Mouse (Mus musculus) limb, embryonic 14.5 days (tissue): ENCODE data around the gene Atg4d. TPM values are rescaled to one million over a fixed set of nuclear protein-coding genes. Genes with fewer than 3 reads are reported as not detected.
"Not testable (repeated sequence)": the region's sequence is repeated elsewhere in the genome, so short reads cannot be mapped to it uniquely, and the experiment has no call there.

ENCODE experiments used
- ATAC-seq: fragments of 200-750 bp; cut with Nextera tagmentation; 2 replicates; pipeline ENCODE4 v1.8.0; 2017; ENCODE audit warnings: low read depth, moderate number of reproducible peaks, moderate TSS enrichment; ENCODE audit not compliant: low FRiP score
- DNase-seq: peaks from one replicate; pipeline ENCODE4 v3.0.0-alpha.2; 2015; ENCODE audit warnings: low spot score
- H3K27ac ChIP-seq: fragments of 300-500 bp; sonication (generic); replicated peaks from 2 replicates; pipeline ENCODE4 v1.5.1; 2014; ENCODE audit warnings: low read depth, mild to moderate bottlenecking, low read length, moderate library complexity, mixed read lengths
- H3K27me3 ChIP-seq: fragments of 300-500 bp; sonication (generic); 2 replicates; pipeline ENCODE4 v1.6.1; 2014; ENCODE audit warnings: low read length, mixed read lengths; ENCODE audit not compliant: control insufficient read depth, insufficient read depth
- H3K36me3 ChIP-seq: fragments of 300-500 bp; sonication (generic); 2 replicates; pipeline ENCODE4 v1.6.1; 2014; ENCODE audit warnings: mild to moderate bottlenecking, low read length, moderate library complexity, mixed read lengths; ENCODE audit not compliant: control insufficient read depth, insufficient read depth
- H3K4me1 ChIP-seq: fragments of 300-500 bp; sonication (generic); 2 replicates; pipeline ENCODE4 v1.6.1; 2014; ENCODE audit warnings: antibody characterized with exemption, low read length, mixed read lengths; ENCODE audit not compliant: control insufficient read depth, insufficient read depth
- H3K4me2 ChIP-seq: fragments of 300-500 bp; sonication (generic); replicated peaks from 2 replicates; pipeline ENCODE4 v1.6.1; 2014; ENCODE audit warnings: low read depth, mild to moderate bottlenecking, low read length, moderate library complexity; ENCODE audit not compliant: severe bottlenecking
- H3K4me3 ChIP-seq: fragments of 300-500 bp; sonication (generic); replicated peaks from 2 replicates; pipeline ENCODE4 v1.5.1; 2014; ENCODE audit warnings: low read length
- H3K9ac ChIP-seq: fragments of 300-500 bp; sonication (generic); 2 replicates; pipeline ENCODE4 v1.6.1; 2014; ENCODE audit warnings: mild to moderate bottlenecking, low read depth, low read length, moderate library complexity; ENCODE audit not compliant: severe bottlenecking
- H3K9me3 ChIP-seq: fragments of 300-500 bp; sonication (generic); 2 replicates; pipeline ENCODE4 v1.6.1; 2016; ENCODE audit warnings: low read length; ENCODE audit not compliant: control insufficient read depth
- POLR2A ChIP-seq: fragments of 200-500 bp; IDR thresholded peaks from 2 replicates; pipeline ENCODE4 v1.8.0; 2012; ENCODE audit warnings: inconsistent platforms, mild to moderate bottlenecking, moderate library complexity, borderline replicate concordance; ENCODE audit not compliant: insufficient read depth, insufficient read length; ENCODE audit errors: extremely low read depth
- WGBS: fragments of 180-500 bp; shearing (Covaris S2); extraction: QIAGEN DNeasy Blood & Tissue Kit; methylation state at CpG from one replicate; pipeline ENCODE4 v1.1.7; 2014; 5-methylcytosine and 5-hydroxymethylcytosine counted together
- polyA plus RNA-seq, 2 experiments: library from polyadenylated mRNA; depleted of rRNA in 1 of 2; stranded (reverse) in 1 of 2; unstranded in 1 of 2; fragments of >200 nt; fragmentation: Nextera tagmentation in 1 of 2; extraction: Ambion mirVana in 1 of 2; gene quantifications; 2 replicates each; pipeline versions ENCODE4 v1.2.1 to v1.2.3; 2012 to 2014

Atg4d gene
- polyA plus RNA-seq, 2 experiments = 26.9 to 31.6 TPM

DNA sequence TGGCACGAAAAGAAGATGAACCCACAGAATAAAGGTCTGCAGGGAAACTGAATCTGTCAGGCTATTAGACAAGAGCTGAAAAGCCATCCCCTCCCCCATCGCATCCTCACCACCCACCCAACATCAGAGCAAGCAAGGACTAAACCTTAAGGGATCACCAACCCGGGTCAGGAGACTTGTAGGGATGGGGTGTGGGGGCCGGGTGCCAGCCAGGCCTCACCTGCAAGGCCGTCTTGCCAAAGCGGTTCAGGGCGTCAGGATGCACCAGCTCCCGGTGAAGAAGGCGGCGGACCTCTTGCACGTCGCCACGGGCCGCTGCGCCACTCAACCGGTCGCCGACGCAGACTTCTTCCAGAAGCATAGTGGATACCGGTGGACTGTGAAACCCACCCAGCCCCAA is 25.5 kb downstream of the Atg4d start:
- Histone ChIP-seq H3K27me3 (no peaks in the 10 kb centered on the region), H3K9me3 (no peaks in the 10 kb centered on the region), H3K4me3 (peak overlapping the region; percentile 77), H3K4me1 (peaks cover 33% of the 10 kb centered on the region), H3K9ac (peak overlapping the region; percentile 71), H3K27ac (peak overlapping the region; percentile 61), H3K36me3 (0 out of 2 replicates have a peak, but pooled peaks cover 2% of the 10 kb centered on the region), H3K4me2 (peak overlapping the region; percentile 70)
- no peak for TF ChIP-seq POLR2A
- under 1% methylated on average over 17 of the region's 20 CpGs for WGBS
- ATAC-seq (no peak), DNase-seq (peak; percentile 31)

DNA sequence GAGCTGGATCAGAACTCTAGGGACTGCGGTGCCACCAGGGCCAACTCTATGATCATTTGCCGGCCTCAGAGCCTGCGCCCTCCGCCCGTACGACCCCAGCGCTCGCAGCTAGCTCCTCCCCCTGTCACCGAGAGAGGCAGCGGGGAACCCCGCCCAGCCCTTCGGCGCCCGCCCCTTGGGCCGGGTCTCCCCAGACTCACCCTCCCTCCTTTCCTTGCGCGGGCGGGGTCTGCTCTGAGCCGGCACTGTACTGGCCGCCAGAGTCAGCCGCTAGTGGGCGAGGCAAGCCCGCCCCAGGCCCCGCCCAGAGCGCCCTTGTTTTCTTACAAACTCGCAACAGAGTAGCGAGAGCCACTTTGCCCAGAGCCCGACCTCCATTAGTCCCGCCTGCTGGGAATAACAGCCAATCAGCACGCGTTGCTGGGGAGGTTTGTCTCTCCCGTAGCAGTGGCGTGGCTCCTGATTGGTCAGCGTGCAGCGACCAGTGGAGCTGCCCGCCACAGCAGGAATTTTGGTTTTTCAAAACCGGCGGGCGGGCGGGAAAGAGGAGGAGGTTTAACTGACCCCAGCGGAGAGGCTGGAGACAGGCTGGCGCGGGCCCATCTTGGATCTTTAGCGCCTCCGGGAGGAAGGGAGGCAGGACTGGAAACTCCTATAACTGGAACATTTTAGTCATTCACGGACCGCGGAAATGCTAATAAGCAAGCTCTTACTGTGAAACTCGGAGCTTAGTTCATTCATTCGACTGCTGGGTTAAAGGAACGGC is 26.1 kb downstream of the Atg4d start, which contains the start of gene Cdkn2d:
TSS of gene Cdkn2d (minus strand) at position 386 of the 766 bp plus-strand sequence.
- peak; percentile 100 for DNase-seq
- peak within 1 kb of the TSS; percentile 77 for H3K4me3 ChIP-seq
- H3K9ac ChIP-seq = peak within 1 kb of the TSS; percentile 71
- H3K9me3 ChIP-seq = no peaks in the 10 kb centered on the region
- peak; percentile 30; the same call in 1 of the 2 replicates for TF ChIP-seq POLR2A
- H3K4me1 ChIP-seq = peaks cover 35% of the 10 kb centered on the region
- H3K36me3 ChIP-seq = no peaks in the 10 kb centered on the region
- peak; percentile 95 for ATAC-seq
- no peaks in the 10 kb centered on the region for H3K27me3 ChIP-seq
- under 1% methylated on average over 48 of the region's 51 CpGs for WGBS
- peak within 1 kb of the TSS; percentile 70 for H3K4me2 ChIP-seq
- peak within 1 kb of the TSS; percentile 77 for H3K27ac ChIP-seq

DNA sequence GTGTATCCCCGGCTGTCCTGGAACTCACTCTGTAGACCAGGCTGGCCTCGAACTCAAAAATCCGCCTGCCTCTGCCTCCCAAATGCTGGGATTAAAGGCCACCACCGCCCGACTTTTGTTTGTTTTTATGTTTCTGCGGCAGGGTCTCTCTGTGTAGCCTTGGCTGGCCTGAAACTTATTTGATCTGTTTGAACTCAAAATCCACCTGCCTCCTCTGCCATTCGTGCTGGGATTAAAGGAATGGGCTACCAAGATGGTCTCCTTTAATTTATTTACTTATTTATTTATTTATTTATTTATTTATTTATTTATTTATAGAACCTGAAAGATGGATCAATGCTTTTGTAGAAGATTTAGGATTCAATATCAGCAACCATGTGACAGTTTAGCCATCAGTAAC is 26.8 kb downstream of the Atg4d start:
- not testable (repeated sequence) for DNase-seq, ATAC-seq, H3K9me3 ChIP-seq, H3K27me3 ChIP-seq, H3K36me3 ChIP-seq
- H3K4me1 ChIP-seq = peaks cover 28% of the 10 kb centered on the region
- peak overlapping the region; percentile 77 for H3K27ac ChIP-seq
- peak overlapping the region; percentile 65 for H3K4me2 ChIP-seq
- WGBS = 15% methylated on average over 7 of the region's 7 CpGs
- peak overlapping the region; percentile 77 for H3K4me3 ChIP-seq
- peak overlapping the region; percentile 38; the same call in 1 of the 2 replicates for H3K9ac ChIP-seq

DNA sequence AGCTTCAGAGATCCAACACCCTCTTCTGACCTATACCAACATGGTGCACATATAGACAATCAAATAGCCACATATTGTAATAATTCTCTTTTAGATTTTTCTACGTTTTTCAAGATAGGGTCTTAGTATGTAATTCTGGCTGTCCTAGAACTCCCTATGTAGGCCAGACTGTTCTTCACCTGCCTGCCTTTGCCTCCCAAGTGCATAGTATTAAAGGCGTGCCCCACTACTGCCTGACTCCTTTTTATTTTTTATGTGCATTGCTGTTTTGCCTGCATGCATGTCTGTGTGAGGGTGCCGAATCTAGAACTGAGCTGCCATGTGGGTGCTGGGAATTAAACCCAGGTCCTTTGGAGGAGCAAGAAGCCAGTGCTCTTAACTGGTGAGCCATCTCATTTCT is 27.2 kb downstream of the Atg4d start:
- H3K36me3 ChIP-seq = no peaks in the 10 kb centered on the region
- ATAC-seq (no peak), DNase-seq (no peak)
- no peaks in the 10 kb centered on the region for H3K27me3 ChIP-seq
- H3K9me3 ChIP-seq = no peaks in the 10 kb centered on the region
- H3K9ac ChIP-seq = no peak overlapping the region
- H3K4me2 ChIP-seq = no peak overlapping the region
- peaks cover 25% of the 10 kb centered on the region; the same call in 1 of the 2 replicates for H3K4me1 ChIP-seq
- H3K4me3 ChIP-seq = no peak overlapping the region
- no peak overlapping the region for H3K27ac ChIP-seq
- WGBS = 86% methylated on average over 3 of the region's 3 CpGs
- no peak for TF ChIP-seq POLR2A

DNA sequence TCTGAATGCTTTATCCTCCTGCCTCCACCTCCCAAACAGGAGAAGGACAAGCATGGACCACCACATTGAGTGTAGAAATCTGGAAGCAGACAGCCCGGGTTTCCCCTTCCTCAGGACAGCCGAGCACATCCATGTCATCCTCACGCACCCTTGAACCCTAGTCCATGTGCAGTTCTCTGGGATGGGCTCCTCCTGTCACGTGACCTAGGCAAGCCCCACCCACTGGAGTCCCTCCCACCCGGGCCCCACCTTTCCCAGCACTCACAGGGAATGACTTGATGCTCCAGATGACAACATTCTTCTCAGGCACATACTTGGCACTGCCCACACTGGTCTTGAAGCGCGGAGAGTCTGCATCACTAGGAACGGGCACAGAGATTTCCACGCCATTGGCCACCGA is 33.9 kb downstream of the Atg4d start:
- TF ChIP-seq POLR2A = no peak
- Histone ChIP-seq H3K9ac (no peak overlapping the region), H3K4me1 (0 out of 2 replicates have a peak, but pooled peaks cover 6% of the 10 kb centered on the region), H3K9me3 (no peaks in the 10 kb centered on the region), H3K4me2 (no peak overlapping the region), H3K27me3 (no peaks in the 10 kb centered on the region), H3K27ac (no peak overlapping the region), H3K4me3 (no peak overlapping the region), H3K36me3 (no peaks in the 10 kb centered on the region)
- ATAC-seq = no peak
- 90% methylated on average over 10 of the region's 10 CpGs for WGBS
- DNase-seq = no peak

DNA sequence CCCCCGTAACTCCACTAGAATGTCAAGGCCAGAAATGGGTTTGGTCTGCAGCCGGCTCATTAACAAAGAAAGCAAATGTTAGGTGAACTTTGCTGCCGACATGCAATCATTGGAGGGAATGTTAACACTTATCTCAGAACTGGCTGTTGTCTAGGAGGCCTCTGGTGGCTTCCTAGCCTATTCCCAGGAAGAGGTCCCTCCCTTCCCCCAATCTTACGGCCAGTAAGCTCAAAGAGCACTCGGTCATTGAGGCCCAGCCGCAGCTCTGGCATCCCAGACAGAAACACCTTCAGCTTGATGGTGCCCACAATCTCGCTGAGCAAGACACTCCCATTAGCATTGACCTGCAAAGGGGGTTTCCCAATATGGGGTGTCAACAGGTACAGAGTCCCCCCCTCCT is 40.0 kb downstream of the Atg4d start:
- Histone ChIP-seq H3K27ac (no peak overlapping the region), H3K4me2 (no peak overlapping the region), H3K27me3 (no peaks in the 10 kb centered on the region), H3K9me3 (no peaks in the 10 kb centered on the region), H3K4me1 (no peaks in the 10 kb centered on the region), H3K36me3 (no peaks in the 10 kb centered on the region), H3K9ac (no peak overlapping the region), H3K4me3 (no peak overlapping the region)
- no peak for ATAC-seq
- WGBS = 79% methylated on average over 7 of the region's 7 CpGs
- TF ChIP-seq POLR2A = no peak
- DNase-seq = no peak
